Mouse (Mus musculus) intestine, embryonic 14.5 days (tissue): ENCODE results near the gene Ttc9c. TPM values are rescaled to one million over a fixed set of nuclear protein-coding genes. Genes with fewer than 3 reads are reported as not detected.
A peak's percentile ranks its signal among the peaks of the same experiment; 100 is the strongest.

Experiments
- ATAC-seq: fragments of 200-750 bp; cut with Nextera tagmentation; replicated peaks from 2 replicates; pipeline ENCODE4 v1.8.0; 2017; ENCODE audit warnings: low read depth, moderate number of reproducible peaks, moderate TSS enrichment, moderate library complexity; ENCODE audit not compliant: low FRiP score, low TSS enrichment
- DNase-seq: peaks from one replicate; pipeline ENCODE4 v3.0.0-alpha.2; 2018; ENCODE audit warnings: low spot score
- H3K27ac ChIP-seq: fragments of 300-500 bp; sonication (generic); 2 replicates; pipeline ENCODE4 v1.5.1; 2014; ENCODE audit warnings: low read depth, mild to moderate bottlenecking, control low read depth
- H3K27me3 ChIP-seq: fragments of 300-500 bp; sonication (generic); replicated peaks from 2 replicates; pipeline ENCODE4 v1.6.1; 2014; ENCODE audit warnings: low read length, control low read depth; ENCODE audit not compliant: control insufficient read depth, insufficient read depth
- H3K36me3 ChIP-seq: fragments of 300-500 bp; sonication (generic); 2 replicates; pipeline ENCODE4 v1.6.1; 2014; ENCODE audit warnings: low read length, control low read depth; ENCODE audit not compliant: control insufficient read depth, insufficient read depth
- H3K4me1 ChIP-seq: fragments of 300-500 bp; sonication (generic); replicated peaks from 2 replicates; pipeline ENCODE4 v1.6.1; 2014; ENCODE audit warnings: low read length, control low read depth, mixed read lengths; ENCODE audit not compliant: control insufficient read depth, insufficient read depth
- H3K4me2 ChIP-seq: fragments of 300-500 bp; sonication (generic); 2 replicates; pipeline ENCODE4 v1.6.1; 2014; ENCODE audit warnings: low read length
- H3K4me3 ChIP-seq: fragments of 300-500 bp; sonication (generic); 2 replicates; pipeline ENCODE4 v1.5.1; 2014; ENCODE audit warnings: low read depth, low read length, control low read depth, mixed read lengths
- H3K9ac ChIP-seq: fragments of 300-500 bp; sonication (generic); 2 replicates; pipeline ENCODE4 v1.6.1; 2014; ENCODE audit warnings: mild to moderate bottlenecking, low read length
- H3K9me3 ChIP-seq: fragments of 300-500 bp; sonication (generic); 2 replicates; pipeline ENCODE4 v1.6.1; 2016; ENCODE audit warnings: low read length, control low read depth; ENCODE audit not compliant: control insufficient read depth
- WGBS: fragments of 180-500 bp; shearing (Covaris S2); extraction: QIAGEN DNeasy Blood & Tissue Kit; methylation state at CpG from one replicate; pipeline ENCODE4 v1.1.7; 2014; 5-methylcytosine and 5-hydroxymethylcytosine counted together
- polyA plus RNA-seq: library from polyadenylated mRNA; unstranded; fragments of >200 nt; fragmentation: Nextera tagmentation; extraction: Ambion mirVana; gene quantifications from 2 replicates; pipeline ENCODE4 v1.2.1, GENCODE M21; 2014

Ttc9c gene
- polyA plus RNA-seq, 1 experiment from 2014 or later, result 38.5 TPM

GRCm38 (mm10) chr19:8798947-8799315 is 20.2 kb downstream of the Ttc9c start:
- no peak overlapping the region for H3K27ac ChIP-seq

GRCm38 (mm10) chr19:8798264-8798946 is 20.7 kb downstream of the Ttc9c start, which contains the start of gene Polr2g:
TSS of gene Polr2g (minus strand) at chr19:8798577.
- H3K27me3 ChIP-seq, result no peaks in the 10 kb centered on the region
- H3K4me3 ChIP-seq, result peak within 1 kb of the TSS; percentile 94
- H3K4me2 ChIP-seq, result peak within 1 kb of the TSS; percentile 97
- peak within 1 kb of the TSS; percentile 54; the same call in 1 of the 2 replicates for H3K27ac ChIP-seq
- peaks cover 24% of the 10 kb centered on the region for H3K4me1 ChIP-seq
- WGBS, result 1% methylated on average over 25 of the region's 25 CpGs
- ATAC-seq (peak; percentile 70), DNase-seq (peak; percentile 89)
- no peaks in the 10 kb centered on the region for H3K9me3 ChIP-seq
- H3K36me3 ChIP-seq, result peaks cover 22% of the 10 kb centered on the region
- peak within 1 kb of the TSS; percentile 79 for H3K9ac ChIP-seq

More at GRCm38 (mm10) chr19:8798947-8799315, 20.2 kb downstream of the Ttc9c start:
- H3K36me3 ChIP-seq, result peaks cover 17% of the 10 kb centered on the region
- peak overlapping the region; percentile 94; the same call in 1 of the 2 replicates for H3K4me3 ChIP-seq
- H3K9me3 ChIP-seq, result no peaks in the 10 kb centered on the region
- no peak overlapping the region for H3K9ac ChIP-seq
- H3K4me1 ChIP-seq, result peaks cover 24% of the 10 kb centered on the region
- DNase-seq, result no peak
- no peaks in the 10 kb centered on the region for H3K27me3 ChIP-seq
- ATAC-seq, result no peak
- H3K4me2 ChIP-seq, result peak overlapping the region; percentile 97

GRCm38 (mm10) chr19:8790171-8790570 is 29.0 kb downstream of the Ttc9c start:
- H3K4me2 ChIP-seq, result no peak overlapping the region
- H3K27ac ChIP-seq, result no peak overlapping the region
- H3K27me3 ChIP-seq, result no peaks in the 10 kb centered on the region
- H3K9ac ChIP-seq, result no peak overlapping the region
- peaks cover 4% of the 10 kb centered on the region; the same call in 1 of the 2 replicates for H3K4me1 ChIP-seq
- ATAC-seq (no peak), DNase-seq (no peak)
- no peak overlapping the region for H3K4me3 ChIP-seq
- H3K9me3 ChIP-seq, result no peaks in the 10 kb centered on the region
- WGBS, result 80% methylated on average over 7 of the region's 7 CpGs
- peaks cover 29% of the 10 kb centered on the region for H3K36me3 ChIP-seq

- Histone ChIP-seq H3K9ac (no peak overlapping the region), H3K27me3 (no peaks in the 10 kb centered on the region), H3K4me2 (no peak overlapping the region), H3K4me1 (peaks cover 4% of the 10 kb centered on the region; the same call in 1 of the 2 replicates), H3K27ac (no peak overlapping the region), H3K4me3 (no peak overlapping the region), H3K9me3 (no peaks in the 10 kb centered on the region), H3K36me3 (peaks cover 19% of the 10 kb centered on the region)
- 63% methylated on average over 1 of the region's 1 CpGs for WGBS
- ATAC-seq (no peak), DNase-seq (no peak)
Observed at GRCm38 (mm10) chr19:8789171-8789570, 30.0 kb downstream of the Ttc9c start.

- no peaks in the 10 kb centered on the region for H3K27me3 ChIP-seq
- ATAC-seq (no peak), DNase-seq (no peak)
- H3K4me3 ChIP-seq, result no peak overlapping the region
- H3K9me3 ChIP-seq, result no peaks in the 10 kb centered on the region
- WGBS, result 21% methylated on average over 3 of the region's 3 CpGs
- H3K27ac ChIP-seq, result no peak overlapping the region
- H3K36me3 ChIP-seq, result peaks cover 16% of the 10 kb centered on the region
- H3K9ac ChIP-seq, result no peak overlapping the region
- no peak overlapping the region for H3K4me2 ChIP-seq
- peaks cover 4% of the 10 kb centered on the region; the same call in 1 of the 2 replicates for H3K4me1 ChIP-seq
Observed at GRCm38 (mm10) chr19:8788521-8788920, 30.6 kb downstream of the Ttc9c start.

- peak; percentile 91 for DNase-seq
- WGBS, result under 1% methylated on average over 32 of the region's 32 CpGs
- Histone ChIP-seq H3K4me2 (peak within 1 kb of the TSS; percentile 66), H3K27me3 (no peaks in the 10 kb centered on the region), H3K4me1 (peaks cover 4% of the 10 kb centered on the region; the same call in 1 of the 2 replicates), H3K4me3 (peak within 1 kb of the TSS; percentile 77), H3K36me3 (peaks cover 27% of the 10 kb centered on the region), H3K27ac (peak within 1 kb of the TSS; percentile 82), H3K9ac (peak within 1 kb of the TSS; percentile 66), H3K9me3 (no peaks in the 10 kb centered on the region)
- peak; percentile 100 for ATAC-seq
Observed at GRCm38 (mm10) chr19:8786008-8786781, 32.9 kb downstream of the Ttc9c start, which contains the start of gene Taf6l. TSS of gene Taf6l (minus strand) at chr19:8786417.

- peak overlapping the region; percentile 99 for H3K27ac ChIP-seq
- H3K27me3 ChIP-seq, result no peaks in the 10 kb centered on the region
- no peak for DNase-seq
- peak overlapping the region; percentile 76 for H3K4me3 ChIP-seq
- H3K4me1 ChIP-seq, result peaks cover 27% of the 10 kb centered on the region
- ATAC-seq, result 0 out of 2 replicates have a peak, but pooled peaks have one; percentile 10
- H3K9me3 ChIP-seq, result no peaks in the 10 kb centered on the region
- peak overlapping the region; percentile 90 for H3K9ac ChIP-seq
- peak overlapping the region; percentile 98 for H3K4me2 ChIP-seq
- peaks cover 38% of the 10 kb centered on the region for H3K36me3 ChIP-seq
- 4% methylated on average over 20 of the region's 20 CpGs for WGBS
Observed at GRCm38 (mm10) chr19:8774951-8775421, 44.1 kb downstream of the Ttc9c start.

GRCm38 (mm10) chr19:8774086-8774835 is 44.9 kb downstream of the Ttc9c start, which contains the start of gene Tmem179b:
TSS of gene Tmem179b (minus strand) at chr19:8774467.
- no peaks in the 10 kb centered on the region for H3K9me3 ChIP-seq
- peak within 1 kb of the TSS; percentile 98 for H3K4me2 ChIP-seq
- H3K27me3 ChIP-seq, result no peaks in the 10 kb centered on the region
- H3K4me3 ChIP-seq, result peak within 1 kb of the TSS; percentile 76
- under 1% methylated on average over 60 of the region's 68 CpGs for WGBS
- peak within 1 kb of the TSS; percentile 90 for H3K9ac ChIP-seq
- H3K36me3 ChIP-seq, result peaks cover 41% of the 10 kb centered on the region
- peak within 1 kb of the TSS; percentile 99 for H3K27ac ChIP-seq
- DNase-seq (peak; percentile 99), ATAC-seq (peak; percentile 92)
- H3K4me1 ChIP-seq, result peaks cover 27% of the 10 kb centered on the region
